Mouse (Mus musculus) c-Kit-positive CD71-positive TER-119-negative erythroid progenitor cells, embryonic 14.5 days (primary cell): ENCODE data around the gene Tet1.

ENCODE experiments used
- DNase-seq: peaks from one replicate; pipeline ENCODE4 v3.0.0-alpha.2; 2013; ENCODE audit warnings: low read depth

The Tet1 gene

DNA sequence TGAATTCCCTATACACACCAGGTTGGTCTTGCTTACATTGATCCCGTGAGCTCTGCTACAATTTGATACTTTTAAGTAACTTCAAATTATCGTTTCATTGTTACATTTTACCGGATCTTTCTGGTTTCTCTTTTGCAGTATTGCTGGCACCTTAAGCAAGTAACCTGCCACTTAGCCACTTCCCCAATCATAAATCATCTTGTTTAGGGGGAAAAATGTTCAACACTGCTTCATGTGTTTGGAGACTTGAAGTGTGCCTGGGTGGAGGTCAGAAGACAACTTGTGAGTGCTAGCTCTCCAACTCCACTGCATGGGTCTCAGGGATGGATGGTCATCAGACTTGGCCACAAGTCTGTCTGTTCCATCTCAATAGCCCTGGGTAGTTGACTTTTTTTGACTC, 17.8 kb downstream of the Tet1 start:
- no peak for DNase-seq

- DNase-seq = no peak
Measured at GRCm38 (mm10) chr10:62886799-62887591, 21.8 kb downstream of the Tet1 start.

DNA sequence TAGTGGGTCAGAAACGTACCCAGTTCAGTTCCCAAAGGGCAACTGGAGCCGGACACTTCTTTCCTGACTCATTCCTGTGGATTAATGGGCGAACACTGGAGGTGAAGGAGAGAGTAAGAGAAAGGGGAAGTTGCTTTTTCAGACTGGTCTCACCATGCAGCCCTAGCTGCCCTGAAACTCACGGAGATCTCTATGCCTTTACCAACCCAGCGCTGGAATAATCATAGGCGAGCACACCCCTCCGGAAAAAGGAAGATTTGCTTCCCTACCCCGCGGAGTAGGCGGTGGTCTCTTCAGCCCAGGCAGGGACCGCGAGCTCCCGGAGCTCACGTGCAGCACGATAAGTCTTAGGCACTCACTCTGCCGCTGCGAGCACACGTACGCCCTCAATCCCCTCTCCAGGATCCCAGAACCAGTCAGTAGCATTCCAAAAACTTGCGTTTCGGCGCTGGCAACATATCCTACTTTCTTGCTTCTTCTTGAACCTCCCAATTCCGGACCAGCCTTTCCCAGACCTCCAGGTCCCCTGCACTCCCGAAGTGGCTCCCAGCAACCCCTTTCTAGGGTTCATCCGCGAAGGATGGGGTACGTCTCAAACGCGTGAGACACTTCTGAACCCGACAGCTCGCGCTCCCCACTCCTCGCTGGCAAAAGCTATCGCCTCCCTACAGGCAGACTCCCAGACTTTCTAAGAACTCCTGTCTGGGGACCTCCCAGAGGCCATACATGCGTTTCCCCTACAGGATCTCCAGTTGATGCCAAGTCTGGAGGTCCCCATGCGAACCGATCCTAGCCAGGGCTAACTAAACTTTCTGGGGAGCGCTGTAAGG, 22.6 kb downstream of the Tet1 start:
- DNase-seq = peak; percentile 13

DNA sequence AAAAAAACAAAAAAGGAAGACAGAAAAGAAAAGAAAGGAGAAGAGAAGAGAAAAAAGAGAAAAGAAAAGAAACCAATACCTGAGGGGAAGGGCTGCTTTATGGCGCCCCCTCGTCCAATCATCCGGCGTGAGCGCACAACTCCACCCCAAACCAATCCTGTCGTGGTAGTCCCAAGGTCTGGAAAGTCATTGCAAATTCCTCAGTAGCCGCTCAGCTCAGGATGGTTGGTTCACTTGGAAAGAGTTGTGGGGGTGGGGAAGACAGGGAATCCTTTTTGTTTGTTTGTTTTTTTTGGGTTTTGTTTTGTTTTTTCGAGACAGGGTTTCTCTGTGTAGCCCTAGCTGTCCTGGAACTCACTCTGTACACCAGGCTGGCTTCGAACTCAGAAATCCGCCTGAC, 23.3 kb downstream of the Tet1 start:
- no peak for DNase-seq

GRCm38 (mm10) chr10:62884517-62884916, 24.3 kb downstream of the Tet1 start:
- no peak for DNase-seq

GRCm38 (mm10) chr10:62883933-62884372, 24.8 kb downstream of the Tet1 start:
- DNase-seq = no peak

GRCm38 (mm10) chr10:62881211-62881610, 27.6 kb downstream of the Tet1 start:
- peak; percentile 24 for DNase-seq

DNA sequence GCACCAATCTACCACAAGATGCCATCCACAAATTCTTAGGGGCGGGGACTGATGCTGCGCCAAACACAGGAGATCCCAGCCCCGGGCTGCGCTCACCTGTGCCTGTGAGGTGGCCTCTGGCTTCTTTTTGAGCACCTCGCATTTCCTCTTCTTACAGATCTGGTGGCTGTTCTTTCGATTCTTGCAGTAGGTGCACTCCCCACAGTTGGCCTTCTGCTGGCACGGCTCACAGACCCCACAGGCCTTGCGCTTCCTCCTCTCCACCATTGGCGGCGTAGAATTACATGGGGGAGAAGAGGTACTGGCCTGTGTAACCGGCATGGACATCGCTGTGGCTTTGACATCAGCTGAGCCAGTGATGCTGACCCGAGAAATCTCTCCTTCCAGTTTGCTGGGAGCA, 30.7 kb downstream of the Tet1 start:
- DNase-seq = no peak

DNA sequence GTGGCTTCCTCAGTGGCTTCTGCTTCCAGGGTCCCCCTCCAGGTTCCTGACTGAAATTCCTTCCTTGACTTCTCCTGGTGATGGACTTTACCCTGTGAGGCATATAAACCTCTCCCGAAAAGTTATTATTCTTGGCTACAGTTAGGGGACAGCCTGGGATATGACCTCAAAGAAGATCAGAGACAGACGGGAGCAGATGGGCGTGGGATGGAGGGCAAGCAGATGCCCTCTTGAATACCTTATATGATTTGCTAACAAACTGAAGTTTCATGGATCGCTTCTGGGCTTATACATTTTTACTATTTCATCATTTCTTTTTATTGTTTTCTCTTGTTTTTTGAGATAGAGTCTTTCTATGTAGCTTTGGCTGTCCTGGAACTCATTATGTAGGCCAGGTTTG, 33.2 kb downstream of the Tet1 start:
- no peak for DNase-seq

GRCm38 (mm10) chr10:62874828-62875227, 34.0 kb downstream of the Tet1 start:
- no peak for DNase-seq

- DNase-seq = no peak
Measured at GRCm38 (mm10) chr10:62866035-62866791, 42.6 kb downstream of the Tet1 start.

DNA sequence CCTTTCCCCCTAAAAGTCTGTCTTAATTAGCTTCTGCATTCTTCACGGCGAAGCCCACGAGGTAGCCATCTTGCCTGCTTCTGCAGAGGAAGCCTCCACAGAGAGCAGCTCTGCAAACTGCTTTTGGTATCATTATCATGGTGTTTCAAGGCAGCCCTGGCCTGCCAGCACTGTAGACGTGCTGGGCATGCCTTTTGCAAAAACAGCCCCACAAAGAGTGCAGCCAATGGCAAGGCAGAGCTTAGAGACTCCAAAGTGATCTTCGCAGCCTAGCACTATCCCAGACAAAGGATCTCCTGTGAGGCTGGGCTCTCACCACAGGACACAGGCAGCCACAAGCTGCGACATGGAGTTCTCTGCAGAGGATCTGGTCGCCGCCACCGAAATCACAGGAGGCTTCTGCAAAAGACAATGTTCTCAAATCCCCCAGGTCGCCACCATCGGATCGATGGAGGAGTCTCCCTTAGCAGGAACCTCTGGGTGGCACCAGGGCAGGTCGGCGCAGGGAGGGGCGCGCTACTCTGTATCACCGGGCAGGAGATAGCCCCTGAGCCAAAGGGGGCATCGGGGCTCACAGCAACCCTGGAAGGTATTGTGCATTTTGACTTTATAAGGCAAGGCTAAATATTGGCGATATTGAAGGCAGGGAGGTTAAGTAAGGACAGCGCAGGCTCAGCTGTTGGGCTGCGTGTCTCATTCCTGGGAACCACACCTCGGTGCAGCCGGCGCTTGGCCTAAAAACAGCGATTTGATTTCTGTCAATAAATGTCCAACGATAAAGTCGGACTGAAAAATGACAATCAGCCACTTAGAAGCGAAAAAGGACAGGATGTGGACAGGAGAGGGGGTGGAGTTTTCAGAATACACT, 43.4 kb downstream of the Tet1 start:
- DNase-seq = peak; percentile 22

GRCm38 (mm10) chr10:62863563-62863962, 45.2 kb downstream of the Tet1 start:
- no peak for DNase-seq

GRCm38 (mm10) chr10:62862435-62862834, 46.4 kb downstream of the Tet1 start:
- peak; percentile 16 for DNase-seq

GRCm38 (mm10) chr10:62858967-62859366, 49.8 kb downstream of the Tet1 start:
- DNase-seq = no peak

- DNase-seq = no peak
Measured at GRCm38 (mm10) chr10:62856690-62857290, 52.0 kb downstream of the Tet1 start.

GRCm38 (mm10) chr10:62854992-62855391, 53.8 kb downstream of the Tet1 start:
- no peak for DNase-seq

GRCm38 (mm10) chr10:62854581-62854980, 54.2 kb downstream of the Tet1 start:
- no peak for DNase-seq

- no peak for DNase-seq
Measured at GRCm38 (mm10) chr10:62851578-62851977, 57.2 kb downstream of the Tet1 start.

- DNase-seq = no peak
Measured at GRCm38 (mm10) chr10:62851025-62851424, 57.8 kb downstream of the Tet1 start.

DNA sequence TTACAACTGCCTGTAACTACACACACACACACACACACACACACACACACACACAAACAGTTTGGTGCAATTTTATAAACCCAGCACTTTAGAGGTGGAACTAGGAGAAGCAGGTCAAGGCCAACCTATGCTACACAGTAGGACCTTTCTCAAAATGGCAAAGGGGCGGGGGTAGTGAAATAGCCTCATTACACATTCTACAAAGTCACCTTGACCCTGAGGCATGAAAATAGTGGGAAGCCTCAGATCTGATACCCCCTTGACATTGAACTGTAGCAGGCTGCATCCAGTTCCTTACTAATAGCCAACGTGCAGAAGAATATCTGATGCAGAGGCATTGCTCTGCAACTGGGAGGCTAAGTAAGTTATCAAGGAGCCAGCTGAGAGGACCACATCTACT, 60.0 kb downstream of the Tet1 start:
- DNase-seq = no peak
